Mouse (Mus musculus) CD4-positive, CD25-positive, alpha-beta regulatory T cell, adult 4 months (primary cell): ENCODE data around the gene Sirt4. TPM values are rescaled to one million over a fixed set of nuclear protein-coding genes. Genes with fewer than 3 reads are reported as not detected.
A peak's percentile ranks its signal among the peaks of the same experiment; 100 is the strongest.

Experiments
- ATAC-seq: one replicate; pipeline ENCODE4 v1.8.0; 2017
- polyA plus RNA-seq, 2 experiments: library from polyadenylated mRNA; unstranded; fragments of 100-300 nt; shearing (Covaris generic); gene quantifications; one replicate each; pipeline ENCODE4 v1.2.1; 2017

Gene Sirt4
- polyA plus RNA-seq, 2 experiments from 2014 or later = 9.9 to 18.6 TPM

GRCm38 (mm10) chr5:115491771-115492322 lies 7.3 kb upstream of the Sirt4 start:
- ATAC-seq = no peak

GRCm38 (mm10) chr5:115491076-115491475 lies 6.6 kb upstream of the Sirt4 start:
- ATAC-seq = no peak

DNA sequence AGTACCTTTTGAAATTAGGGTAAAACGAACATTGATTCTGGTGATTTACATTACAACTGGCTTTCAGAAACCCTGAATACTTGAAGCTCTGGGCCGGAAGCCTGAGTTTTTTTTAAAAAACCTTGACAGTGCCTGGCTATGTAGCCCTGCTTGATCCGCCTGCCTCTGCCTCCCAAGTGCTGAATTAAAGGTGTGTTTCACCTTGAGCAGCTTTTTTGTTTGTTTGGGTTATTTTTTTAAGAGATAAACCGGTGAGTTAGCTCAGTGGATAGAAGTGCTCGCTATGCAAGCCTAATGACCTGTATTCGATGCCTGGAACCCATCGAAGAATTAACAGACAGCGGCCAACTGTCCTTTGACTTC lies 6.1 kb upstream of the Sirt4 start:
- ATAC-seq = peak; percentile 33

- ATAC-seq = peak; percentile 68
Measured at GRCm38 (mm10) chr5:115489699-115490637, 5.4 kb upstream of the Sirt4 start.

DNA sequence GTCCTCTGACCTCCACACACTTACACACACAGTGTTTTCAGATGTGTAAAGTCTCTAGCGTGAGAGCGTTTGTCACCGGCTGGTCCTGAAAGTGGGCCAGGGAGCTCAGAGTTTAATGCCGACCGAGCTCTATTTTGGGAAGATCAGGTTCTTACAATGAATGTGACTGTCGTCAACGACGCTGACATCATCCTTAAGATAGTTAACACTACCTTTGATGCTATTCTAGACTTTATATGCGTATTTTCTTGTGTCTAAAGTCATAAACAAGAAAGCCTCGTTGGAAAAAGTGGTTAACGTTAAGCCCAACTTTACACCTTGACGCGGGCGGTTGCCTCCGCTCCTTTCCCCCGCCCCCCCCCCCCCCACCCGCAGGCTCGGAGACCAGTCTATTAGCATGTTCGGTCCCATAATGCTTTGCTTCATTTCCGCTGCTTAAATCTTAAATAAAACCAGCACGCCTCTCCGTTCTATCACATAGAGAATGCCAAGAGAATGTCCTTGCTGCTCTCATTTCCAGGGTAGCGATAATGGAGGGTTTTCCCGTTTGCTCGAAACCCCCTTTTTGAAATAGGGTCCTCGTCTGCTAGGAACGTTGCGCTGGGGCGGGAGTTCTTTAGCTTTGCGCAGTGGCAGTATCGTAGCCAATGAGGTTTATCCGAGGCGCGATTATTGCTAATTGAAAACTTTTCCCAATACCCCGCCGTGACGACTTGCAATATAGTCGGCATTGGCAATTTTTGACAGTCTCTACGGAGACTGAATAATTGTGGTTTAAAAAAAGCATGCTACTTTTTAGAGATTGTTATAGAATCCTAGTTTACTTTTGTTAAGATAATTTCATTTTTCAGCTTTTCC lies 4.5 kb upstream of the Sirt4 start:
- ATAC-seq = peak; percentile 63

DNA sequence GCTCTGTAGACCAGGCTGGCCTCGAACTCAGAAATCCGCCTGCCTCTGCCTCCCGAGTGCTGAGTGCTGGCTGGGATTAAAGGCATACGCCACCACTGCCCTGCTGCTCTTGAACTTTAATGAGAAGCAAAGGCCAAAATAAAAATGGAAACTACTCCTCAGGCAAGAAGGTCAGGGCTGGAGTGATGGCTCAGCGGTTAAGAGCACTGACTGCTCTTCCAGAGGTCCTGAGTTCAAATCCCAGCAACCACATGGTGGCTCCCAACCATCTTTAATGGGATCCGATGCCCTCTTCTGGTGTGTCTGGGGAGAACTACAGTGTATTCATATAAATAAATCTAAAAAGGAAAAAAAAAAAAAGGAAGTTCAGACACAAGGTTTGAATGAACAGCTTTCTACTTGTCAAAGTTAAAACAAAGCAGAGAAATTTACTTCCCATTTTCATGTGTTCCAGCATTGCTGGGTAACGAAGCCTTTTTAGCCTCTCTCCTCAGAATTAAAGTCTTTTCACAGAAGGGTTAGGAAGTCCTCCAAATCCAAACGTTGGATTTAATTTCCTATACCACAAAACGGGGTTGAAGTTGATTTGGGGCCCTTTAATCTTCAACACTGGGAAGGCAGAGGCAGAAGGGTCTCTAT lies 3.5 kb upstream of the Sirt4 start:
- ATAC-seq = no peak

DNA sequence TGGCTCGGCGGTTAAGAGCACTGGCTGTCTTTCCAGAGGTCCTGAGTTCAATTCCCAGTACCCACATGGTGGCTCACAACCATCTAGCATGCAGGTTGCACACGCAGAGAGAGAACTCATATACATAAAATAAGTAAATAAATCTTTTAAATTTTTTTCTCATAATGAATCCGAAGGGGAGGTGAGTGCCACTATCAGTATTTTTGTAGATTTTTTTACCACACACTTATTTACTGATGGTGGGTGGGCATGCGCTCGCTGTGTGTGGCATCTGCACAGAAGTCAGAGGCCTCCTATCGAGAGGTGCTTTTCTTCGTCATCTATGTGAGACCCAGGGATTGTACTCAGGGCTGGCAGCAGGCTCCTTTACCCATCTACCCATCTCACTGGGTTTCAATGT lies 2.8 kb upstream of the Sirt4 start:
- ATAC-seq = no peak

- ATAC-seq = no peak
Measured at GRCm38 (mm10) chr5:115486726-115487125, 2.2 kb upstream of the Sirt4 start.

DNA sequence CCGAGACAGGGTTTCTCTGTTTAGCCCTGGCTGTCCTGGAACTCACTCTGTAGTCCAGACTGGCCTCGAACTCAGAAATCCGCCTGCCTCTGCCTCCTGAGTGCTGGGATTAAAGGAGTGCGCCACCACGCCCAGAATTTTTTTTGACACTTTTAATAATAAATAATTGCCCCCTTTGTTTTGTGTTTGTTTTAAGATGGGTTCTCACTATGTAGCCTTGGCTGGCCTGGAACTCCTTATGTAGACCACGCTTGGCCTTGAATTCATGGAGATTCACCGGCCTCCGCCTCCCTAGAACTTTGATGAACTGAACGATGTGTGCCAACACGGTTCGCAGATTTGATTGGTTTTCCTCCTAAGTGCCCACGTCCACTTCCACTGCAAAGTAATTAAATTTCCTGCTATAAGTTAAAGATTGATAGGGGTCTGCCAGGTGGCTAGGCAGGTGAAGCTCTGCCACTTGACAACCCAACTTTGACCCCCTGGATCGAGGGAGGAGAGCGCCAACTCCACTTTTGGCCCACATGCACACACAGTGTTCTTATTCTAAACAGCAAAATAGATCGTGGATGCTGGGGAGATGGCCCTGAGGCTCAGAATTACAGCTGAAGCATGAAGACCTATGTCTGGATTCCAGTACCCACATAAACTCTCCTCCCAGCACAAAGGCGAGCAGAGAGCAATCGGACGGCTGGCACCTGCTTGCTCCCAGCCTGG lies 1.1 kb upstream of the Sirt4 start:
- ATAC-seq = no peak

DNA sequence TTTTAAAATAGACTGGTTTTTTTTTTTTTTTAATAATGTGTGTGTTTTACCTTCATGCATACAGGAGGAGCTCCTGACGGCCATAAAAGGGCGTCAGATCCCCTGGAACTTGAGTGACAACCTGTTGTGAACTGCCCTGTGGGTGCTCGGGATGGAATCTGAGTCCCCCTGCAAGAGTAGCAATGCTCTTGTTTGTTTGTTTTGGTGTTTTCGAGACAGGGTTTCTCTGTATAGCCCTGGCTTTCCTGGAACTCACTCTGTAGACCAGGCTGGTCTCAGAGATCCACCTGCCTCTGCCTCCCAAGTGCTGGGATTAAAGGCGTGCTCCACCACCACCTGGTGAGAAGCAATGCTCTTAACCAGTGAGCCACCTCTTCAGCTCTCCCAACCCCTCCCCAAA lies 471 bp upstream of the Sirt4 start:
- ATAC-seq = no peak

DNA sequence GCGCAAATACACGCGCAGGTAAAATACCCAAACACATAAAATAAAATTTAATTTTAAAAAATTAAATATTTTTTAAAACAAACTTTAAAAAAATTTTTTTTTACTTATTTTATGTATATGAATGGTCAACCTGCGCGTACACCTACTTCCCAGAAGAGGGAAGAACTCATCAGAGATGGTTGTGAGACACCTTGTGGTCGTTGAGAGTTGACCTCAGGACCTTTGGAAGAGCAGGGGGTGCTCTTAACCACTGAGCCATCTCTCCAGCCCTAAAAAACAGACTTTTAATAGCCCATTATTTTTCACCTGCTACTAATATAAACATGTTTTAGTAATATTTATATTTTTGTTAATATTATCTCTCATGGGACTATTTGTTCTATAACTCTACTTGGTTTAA lies 1.1 kb downstream of the Sirt4 start:
- ATAC-seq = no peak

DNA sequence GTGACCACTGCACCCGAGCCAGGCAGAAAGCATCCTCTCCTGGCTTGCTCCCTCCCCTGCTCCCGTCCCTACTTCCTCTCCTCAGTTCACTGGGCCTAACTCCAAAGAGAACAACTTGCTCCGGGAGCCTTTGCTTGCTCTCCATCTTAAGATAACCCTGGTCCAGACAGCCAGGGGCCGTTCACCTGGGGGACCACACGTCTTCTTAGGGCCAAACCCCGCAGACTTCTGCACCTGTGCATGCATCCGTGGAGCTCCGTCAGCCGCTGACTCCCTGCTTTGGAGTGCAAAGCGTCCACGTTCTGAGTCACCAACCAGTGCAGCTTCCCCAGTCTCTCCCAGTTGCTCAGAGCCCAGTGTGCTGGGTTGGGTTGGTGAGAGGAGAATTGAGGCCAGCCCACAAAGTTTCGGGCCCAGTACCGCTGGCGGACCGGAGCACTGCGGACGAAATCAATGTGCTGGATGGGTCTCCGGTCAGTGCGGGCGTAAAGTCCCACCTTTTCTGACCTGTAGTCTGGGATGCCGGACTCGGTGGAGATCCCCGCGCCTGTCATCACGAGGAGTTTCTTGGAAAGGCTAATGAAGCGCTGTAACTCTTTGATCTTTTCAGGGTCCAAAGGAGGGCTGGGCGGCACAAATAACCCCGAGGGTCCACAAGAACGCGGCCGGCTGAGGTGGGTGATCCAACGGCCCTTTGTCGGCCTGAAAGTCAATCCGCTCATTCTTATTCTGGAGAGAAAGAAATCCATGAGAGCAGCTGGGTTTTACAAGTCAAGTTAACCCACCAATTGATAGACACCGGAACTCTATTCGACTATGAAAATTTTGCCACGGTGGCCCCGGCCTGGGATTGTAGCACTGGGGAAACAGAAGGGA lies 1.9 kb downstream of the Sirt4 start:
- no peak for ATAC-seq

- ATAC-seq = no peak
Measured at GRCm38 (mm10) chr5:115480101-115480500, 4.4 kb downstream of the Sirt4 start.

- no peak for ATAC-seq
Measured at GRCm38 (mm10) chr5:115479561-115479960, 5.0 kb downstream of the Sirt4 start.

- no peak for ATAC-seq
Measured at GRCm38 (mm10) chr5:115476107-115476727, 8.3 kb downstream of the Sirt4 start.

GRCm38 (mm10) chr5:115475337-115476106 lies 9.0 kb downstream of the Sirt4 start:
- ATAC-seq = peak; percentile 51

GRCm38 (mm10) chr5:115474174-115474828 lies 10.2 kb downstream of the Sirt4 start:
- peak; percentile 76 for ATAC-seq

GRCm38 (mm10) chr5:115473191-115473590 lies 11.3 kb downstream of the Sirt4 start:
- ATAC-seq = no peak
